In the genomic region with DNA sequence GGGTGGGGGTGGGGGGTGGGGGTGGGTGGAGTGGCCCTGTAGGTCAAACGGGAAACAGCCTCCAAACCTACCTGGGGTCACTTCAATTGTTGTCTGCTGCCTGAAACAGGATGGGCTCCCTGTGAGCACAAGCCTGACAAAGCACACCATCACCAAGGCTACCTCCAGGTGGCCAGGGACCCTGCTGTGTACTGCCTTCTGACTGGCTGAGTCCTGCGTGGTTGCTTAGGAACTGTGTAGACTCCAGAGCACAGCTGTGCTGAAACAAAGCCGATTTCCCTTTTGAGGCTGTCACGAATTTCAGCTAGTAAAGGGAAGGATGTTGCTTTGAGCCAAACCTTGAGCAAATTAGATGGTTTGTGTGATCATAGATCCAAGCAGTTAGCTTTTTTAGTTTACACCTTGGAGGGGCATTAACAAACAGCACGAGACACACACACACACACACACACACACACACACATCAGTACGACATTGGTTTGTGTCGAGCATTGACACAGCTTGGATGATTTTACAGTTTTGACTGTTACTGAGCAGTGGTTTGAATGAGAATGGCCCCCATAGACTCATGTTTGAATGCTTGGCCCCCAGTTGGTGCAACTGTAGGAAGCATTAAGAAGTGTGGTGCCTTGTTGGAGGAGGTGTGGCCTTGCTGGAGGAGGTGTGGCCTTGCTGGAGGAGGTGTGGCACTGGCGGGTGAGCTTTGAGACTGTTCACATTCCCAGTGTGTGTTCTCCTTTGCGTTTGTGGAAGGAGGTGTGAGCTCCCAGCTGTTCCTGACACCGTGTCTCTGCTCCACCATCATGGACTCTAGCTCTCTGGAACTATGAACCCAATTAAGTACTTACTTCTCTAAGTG, we compare ENCODE assay signal across 8 mouse cellular contexts. TPM values are rescaled to one million over a fixed set of nuclear protein-coding genes. Genes with fewer than 3 reads are reported as not detected.
DNase-seq lines count a peak whose midpoint lies in the region; ATAC-seq and TF ChIP-seq lines count a peak whose summit lies in the region.
"Had no signal": no experiment of that assay in that cellular context is flagged by ENCODE, and none has a peak within 500 bp of the region (broad histone marks: within the 10 kb centered on the region; RNA-seq: fewer than 3 reads in every experiment).

No protein-coding gene starts in this region.

- peak overlapping the region; percentile 17; the same call in 1 of the 2 replicates for H3K4me3 ChIP-seq in cortical plate, adult 2 months (ENCODE audit: insufficient read depth, low read length)
- peak overlapping the region; percentile 3 for H3K4me3 ChIP-seq in midbrain, embryonic 16.5 days (ENCODE audit: low read depth, low read length)

- intact Hi-C loops in left cerebral cortex, postnatal 14 days (cut with DNase I): loop anchor here (5.0 kb wide), 1 partner anchor 65 kb away; no protein-coding TSS in a partner anchor

- H3K27ac ChIP-seq in cortical plate, adult 2 months (ENCODE audit: insufficient read depth, low read length): peak overlapping the region; percentile 66
- peak overlapping the region; percentile 95 for H3K27ac ChIP-seq in midbrain, embryonic 16.5 days (ENCODE audit: low read length)

- no peak for TF ChIP-seq CTCF in cortical plate, adult 2 months (IDR thresholded peaks at IDR 0.05; ENCODE audit: extremely low read depth, insufficient read depth, low read length)

- peak overlapping the region; percentile 50 for H3K4me2 ChIP-seq in midbrain, embryonic 16.5 days (ENCODE audit: low read length)

- H3K27me3 ChIP-seq in midbrain, embryonic 16.5 days (ENCODE audit: control insufficient read depth, insufficient read depth, low read depth, low read length): no peaks in the 10 kb centered on the region

- DNase-seq in MN1 (ENCODE audit: low spot score): peak; percentile 71
- DNase-seq in left cerebral cortex, postnatal 14 days (ENCODE audit: low spot score in 2 of 2): peak; percentile 72 to 93
- peak; percentile 67 for DNase-seq in thymus, postnatal 14 days
- no peak for DNase-seq in cerebellum, adult 8-10 months

- peak; percentile 56 to 68 for ATAC-seq in hematopoietic stem cell, adult 5-6 weeks (replicated peaks in 1 of 2; ENCODE audit: insufficient read depth in 1 of 2, low FRiP score in 2 of 2, low TSS enrichment in 1 of 2, low read depth in 1 of 2, poor library complexity in 2 of 2, severe bottlenecking in 2 of 2)
- peak; percentile 99 for ATAC-seq in midbrain, embryonic 16.5 days

- H3K36me3 ChIP-seq in midbrain, embryonic 16.5 days (ENCODE audit: control insufficient read depth, insufficient read depth, low read length): no peaks in the 10 kb centered on the region

- WGBS in midbrain, embryonic 16.5 days: 1% methylated on average over 10 of the region's 10 CpGs

- H3K9me3 ChIP-seq in midbrain, embryonic 16.5 days (replicated peaks; ENCODE audit: control insufficient read depth, low read length, poor library complexity, severe bottlenecking): no peaks in the 10 kb centered on the region

- H3K9ac ChIP-seq in midbrain, embryonic 16.5 days (ENCODE audit: low read depth, low read length): peak overlapping the region; percentile 48; the same call in 1 of the 2 replicates

- peak; percentile 71 for TF ChIP-seq POLR2A in cortical plate, adult 2 months (IDR thresholded peaks at IDR 0.05; ENCODE audit: extremely low read depth, insufficient read depth, low read length)

- H3K4me1 ChIP-seq in cortical plate, adult 2 months (ENCODE audit: control insufficient read depth, insufficient read depth, low read length): peaks cover 8% of the 10 kb centered on the region
- peaks cover 30% of the 10 kb centered on the region for H3K4me1 ChIP-seq in midbrain, embryonic 16.5 days (ENCODE audit: control insufficient read depth, insufficient read depth, low read length)

RNA-seq across cellular contexts. Expression of gene Erv3, which starts 11.8 kb away (rescaled TPM):
- polyA plus RNA-seq in cortical plate, adult 2 months (2012; rRNA removed): 0.17 and 0.28 TPM in 2 replicates
- total RNA-seq in hematopoietic stem cell, adult 5-6 weeks (2017): not detected in 2 replicates
- under 1 TPM; 0.13 TPM for total RNA-seq in left cerebral cortex, postnatal 14 days (2021)
- polyA plus RNA-seq in midbrain, embryonic 16.5 days (2015; fragmentation: Nextera tagmentation; extraction: Ambion mirVana): 0.06 TPM in 1 of 2 replicates, not detected in the other
- polyA plus RNA-seq: heart, embryonic 14.5 days had no signal
